Mouse (Mus musculus): ENCODE measurements at regions not wholly inside any gene's neighbourhood (a gene's known extent, or its start where the extent isn't known, plus 50 kb on each side); places are given as distances from the start of the nearest gene placed in this dataset.
A peak's percentile ranks its signal among the peaks of the same experiment; 100 is the strongest.

GRCm38 (mm10) chr7:73120276-73120675 is 255.0 kb upstream of the Rgma start:
- in situ Hi-C loops (cut with MboI; ENCODE audit: low pct_unique_long_range_greater_than_20kb): no loop called here
- DNase-seq (ENCODE audit: low read depth, low spot score): no peak

GRCm38 (mm10) chr7:73124976-73125375 is 250.3 kb upstream of the Rgma start:
- peaks cover 3% of the 10 kb centered on the region for H3K27me3 ChIP-seq
- CTCF ChIA-PET: interaction anchor here (0.6 kb wide), 1 partner anchor 11 kb away, joined by 3 read pairs; no protein-coding TSS in a partner anchor
- ATAC-seq (no peak), DNase-seq (ENCODE audit: low read depth, low spot score) (no peak)
- POLR2A ChIA-PET: no interaction called here
- in situ Hi-C loops (cut with MboI; ENCODE audit: low pct_unique_long_range_greater_than_20kb): loop anchor here (25.0 kb wide), 1 partner anchor 512 kb away; no protein-coding TSS in a partner anchor
- TF ChIP-seq CTCF (IDR thresholded peaks at IDR 0.05): no peak

More at GRCm38 (mm10) chr7:73120276-73120675, 255.0 kb upstream of the Rgma start:
- ChIA-PET POLR2A (no interaction called here), CTCF (no interaction called here)
- no peak for TF ChIP-seq CTCF (IDR thresholded peaks at IDR 0.05)
- ATAC-seq: no peak
- no peaks in the 10 kb centered on the region for H3K27me3 ChIP-seq

- CTCF ChIA-PET: interaction anchor here (1.4 kb wide), 1 partner anchor 94 kb away, joined by 3 read pairs; no protein-coding TSS in a partner anchor
Observed at GRCm38 (mm10) chr7:73125864-73126263, 249.4 kb upstream of the Rgma start.

GRCm38 (mm10) chr7:73135786-73136185 is 239.5 kb upstream of the Rgma start:
- ChIA-PET POLR2A (no interaction called here), CTCF (interaction anchor here (1.0 kb wide), 1 partner anchor 9 kb away, joined by 3 read pairs; no protein-coding TSS in a partner anchor)
- DNase-seq (ENCODE audit: low read depth, low spot score): no peak
- no peak for TF ChIP-seq CTCF (IDR thresholded peaks at IDR 0.05)
- H3K27me3 ChIP-seq: peaks cover 4% of the 10 kb centered on the region
- in situ Hi-C loops (cut with MboI; ENCODE audit: low pct_unique_long_range_greater_than_20kb): loop anchor here (25.0 kb wide), 1 partner anchor 502 kb away; no protein-coding TSS in a partner anchor
- no peak for ATAC-seq

More at GRCm38 (mm10) chr7:73125864-73126263, 249.4 kb upstream of the Rgma start:
- DNase-seq (ENCODE audit: low read depth, low spot score) (no peak), ATAC-seq (no peak)
- in situ Hi-C loops (cut with MboI; ENCODE audit: low pct_unique_long_range_greater_than_20kb): loop anchor here (25.0 kb wide), 1 partner anchor 511 kb away; no protein-coding TSS in a partner anchor
- TF ChIP-seq CTCF (IDR thresholded peaks at IDR 0.05): no peak
- POLR2A ChIA-PET: interaction anchor here (0.7 kb wide), 1 partner anchor 496 kb away, joined by 3 read pairs; no protein-coding TSS in a partner anchor
- H3K27me3 ChIP-seq: peaks cover 4% of the 10 kb centered on the region

GRCm38 (mm10) chr7:73138269-73138668 is 237.0 kb upstream of the Rgma start:
- DNase-seq (ENCODE audit: low read depth, low spot score) (no peak), ATAC-seq (no peak)
- TF ChIP-seq CTCF (IDR thresholded peaks at IDR 0.05): peak; percentile 39
- POLR2A ChIA-PET: interaction anchor here (1.3 kb wide), 1 partner anchor 20 kb away, joined by 3 read pairs; no protein-coding TSS in a partner anchor
- H3K27me3 ChIP-seq: no peaks in the 10 kb centered on the region
- CTCF ChIA-PET: no interaction called here
- in situ Hi-C loops (cut with MboI; ENCODE audit: low pct_unique_long_range_greater_than_20kb): loop anchor here (25.0 kb wide), 1 partner anchor 499 kb away; no protein-coding TSS in a partner anchor

- in situ Hi-C loops (cut with MboI; ENCODE audit: low pct_unique_long_range_greater_than_20kb): loop anchor here (25.0 kb wide), 1 partner anchor 498 kb away; no protein-coding TSS in a partner anchor
- no peak for DNase-seq (ENCODE audit: low read depth, low spot score)
Observed at GRCm38 (mm10) chr7:73138861-73139493, 236.3 kb upstream of the Rgma start.

GRCm38 (mm10) chr7:73139901-73140300 is 235.4 kb upstream of the Rgma start:
- ATAC-seq: no peak
- POLR2A ChIA-PET: no interaction called here
- DNase-seq (ENCODE audit: low read depth, low spot score): no peak
- CTCF ChIA-PET: no interaction called here
- no peak for TF ChIP-seq CTCF (IDR thresholded peaks at IDR 0.05)
- in situ Hi-C loops (cut with MboI; ENCODE audit: low pct_unique_long_range_greater_than_20kb): loop anchor here (25.0 kb wide), 1 partner anchor 497 kb away; no protein-coding TSS in a partner anchor
- H3K27me3 ChIP-seq: no peaks in the 10 kb centered on the region

More at GRCm38 (mm10) chr7:73138861-73139493, 236.3 kb upstream of the Rgma start:
- no peak for TF ChIP-seq CTCF (IDR thresholded peaks at IDR 0.05)
- ATAC-seq: no peak
- CTCF ChIA-PET: no interaction called here
- POLR2A ChIA-PET: interaction anchor here (1.3 kb wide), 1 partner anchor 21 kb away, joined by 3 read pairs; no protein-coding TSS in a partner anchor
- H3K27me3 ChIP-seq: no peaks in the 10 kb centered on the region

- TF ChIP-seq CTCF (IDR thresholded peaks at IDR 0.05): no peak
- H3K27me3 ChIP-seq: no peaks in the 10 kb centered on the region
- in situ Hi-C loops (cut with MboI; ENCODE audit: low pct_unique_long_range_greater_than_20kb): loop anchor here (25.0 kb wide), 1 partner anchor 496 kb away; no protein-coding TSS in a partner anchor
- no peak for DNase-seq (ENCODE audit: low read depth, low spot score)
- ATAC-seq: no peak
- ChIA-PET CTCF (interaction anchor here (1.0 kb wide), 1 partner anchor 110 kb away, joined by 4 read pairs; no protein-coding TSS in a partner anchor), POLR2A (no interaction called here)
Observed at GRCm38 (mm10) chr7:73141167-73141566, 234.1 kb upstream of the Rgma start.

- CTCF ChIA-PET: no interaction called here
- POLR2A ChIA-PET: no interaction called here
- DNase-seq (ENCODE audit: low read depth, low spot score) (no peak), ATAC-seq (no peak)
- in situ Hi-C loops (cut with MboI; ENCODE audit: low pct_unique_long_range_greater_than_20kb): loop anchor here (25.0 kb wide), 1 partner anchor 493 kb away; no protein-coding TSS in a partner anchor
- no peaks in the 10 kb centered on the region for H3K27me3 ChIP-seq
- TF ChIP-seq CTCF (IDR thresholded peaks at IDR 0.05): no peak
Observed at GRCm38 (mm10) chr7:73143902-73144301, 231.4 kb upstream of the Rgma start.

GRCm38 (mm10) chr7:73144846-73145245 is 230.5 kb upstream of the Rgma start:
- ATAC-seq: no peak
- no peak for DNase-seq (ENCODE audit: low read depth, low spot score)
- ChIA-PET CTCF (interaction anchor here (1.2 kb wide), 1 partner anchor 27 kb away, joined by 3 read pairs; no protein-coding TSS in a partner anchor), POLR2A (no interaction called here)
- no peak for TF ChIP-seq CTCF (IDR thresholded peaks at IDR 0.05)
- no peaks in the 10 kb centered on the region for H3K27me3 ChIP-seq
- in situ Hi-C loops (cut with MboI; ENCODE audit: low pct_unique_long_range_greater_than_20kb): loop anchor here (25.0 kb wide), 1 partner anchor 492 kb away; no protein-coding TSS in a partner anchor

GRCm38 (mm10) chr7:73147251-73147650 is 228.1 kb upstream of the Rgma start:
- ChIA-PET CTCF (no interaction called here), POLR2A (no interaction called here)
- no peak for DNase-seq (ENCODE audit: low read depth, low spot score)
- ATAC-seq: no peak
- in situ Hi-C loops (cut with MboI; ENCODE audit: low pct_unique_long_range_greater_than_20kb): loop anchor here (25.0 kb wide), 1 partner anchor 490 kb away; no protein-coding TSS in a partner anchor
- no peak for TF ChIP-seq CTCF (IDR thresholded peaks at IDR 0.05)
- H3K27me3 ChIP-seq: no peaks in the 10 kb centered on the region

Measured in Patski (cell line).